Mouse (Mus musculus) embryonic fibroblast, embryonic 13.5 days (primary cell): ENCODE results near the gene Spock2.

Experiments used
- CTCF ChIP-seq: IDR thresholded peaks from 2 replicates; pipeline ENCODE4 v1.5.1; 2011; ENCODE audit warnings: mild to moderate bottlenecking, control low read depth, low read length, moderate library complexity, borderline replicate concordance; ENCODE audit not compliant: insufficient read depth
- POLR2A ChIP-seq: IDR thresholded peaks from 2 replicates; pipeline ENCODE4 v1.6.1; 2011; ENCODE audit warnings: low read depth, mild to moderate bottlenecking, control low read depth, low read length, moderate library complexity

DNA sequence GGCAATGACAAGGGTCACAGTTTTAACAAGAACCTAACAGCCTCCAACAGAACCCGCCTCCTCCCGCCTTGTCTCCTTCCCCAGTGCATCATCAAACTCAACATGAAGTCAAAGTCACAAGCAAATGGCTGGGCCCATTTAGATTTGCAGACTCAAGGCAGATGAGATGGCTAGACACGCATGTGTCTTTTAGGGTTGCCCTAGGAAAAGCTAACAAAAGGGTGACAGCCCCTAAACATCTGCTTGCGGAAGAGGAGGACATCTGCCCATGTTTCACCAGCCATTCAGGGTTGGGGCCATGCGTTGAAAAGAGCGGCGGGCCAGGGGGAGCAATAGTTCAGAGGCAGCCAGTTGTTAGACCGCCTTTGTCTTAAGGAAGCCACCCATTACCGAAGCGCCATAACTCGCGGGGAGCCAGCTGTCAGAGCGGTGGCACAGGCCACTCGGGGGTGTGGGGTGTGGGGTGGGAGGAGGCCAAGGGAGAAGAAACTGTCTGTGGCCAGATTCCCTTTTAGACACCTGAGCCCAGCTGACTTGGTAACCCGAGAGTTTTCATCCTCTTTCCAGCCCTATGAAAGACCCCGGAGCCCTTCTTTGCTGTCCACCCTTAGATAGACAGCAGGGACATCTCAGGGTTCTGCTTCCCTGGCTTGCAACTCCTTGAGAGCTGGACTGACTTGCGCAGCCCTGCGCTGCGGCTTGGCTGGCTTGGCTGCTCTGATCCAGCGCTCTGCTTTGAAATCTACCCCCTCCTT, 451 bp upstream of the Spock2 start:
- TF ChIP-seq POLR2A (no peak), CTCF (no peak)
